Mouse (Mus musculus): ENCODE measurements around the gene Olfr836.

DNA sequence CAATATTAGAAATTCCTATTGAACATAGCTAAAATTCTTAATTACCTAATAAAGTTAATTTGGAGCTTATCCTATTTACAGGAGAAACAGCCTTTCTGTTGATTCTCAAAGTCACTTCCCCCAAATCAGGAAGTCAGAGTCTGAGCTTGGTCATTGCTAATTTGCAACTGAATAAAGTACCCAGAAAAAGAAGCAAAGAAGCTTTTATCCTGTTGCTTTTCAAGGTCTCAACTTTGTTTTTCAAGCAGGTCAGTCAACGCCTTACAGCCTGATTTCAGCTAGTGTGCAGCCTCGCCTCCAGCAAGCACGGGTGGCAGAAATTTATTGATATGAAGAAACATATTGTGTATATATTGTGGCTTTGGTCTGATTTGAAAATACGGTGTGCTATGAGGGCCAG, 22.9 kb upstream of the Olfr836 start:
- TF ChIP-seq CTCF (IDR thresholded peaks at IDR 0.05; ENCODE audit: borderline replicate concordance, control insufficient read depth, extremely low read depth, insufficient read depth, low read length, poor library complexity) (no peak), POLR2A (IDR thresholded peaks at IDR 0.05; ENCODE audit: control insufficient read depth, extremely low read depth, insufficient read depth, low read length, poor library complexity) (no peak)
